Mouse (Mus musculus): ENCODE measurements around the gene Il6ra. TPM values are rescaled to one million over a fixed set of nuclear protein-coding genes. Genes with fewer than 3 reads are reported as not detected.

The Il6ra gene
- total RNA-seq, 4 experiments from 2014 or later = 3.8 to 6.6 (median 5.3) TPM

GRCm38 (mm10) chr3:89909703-89910542, 3.1 kb downstream of the Il6ra start:
- no peak for DNase-seq (ENCODE audit: low spot score in 2 of 2)

DNA sequence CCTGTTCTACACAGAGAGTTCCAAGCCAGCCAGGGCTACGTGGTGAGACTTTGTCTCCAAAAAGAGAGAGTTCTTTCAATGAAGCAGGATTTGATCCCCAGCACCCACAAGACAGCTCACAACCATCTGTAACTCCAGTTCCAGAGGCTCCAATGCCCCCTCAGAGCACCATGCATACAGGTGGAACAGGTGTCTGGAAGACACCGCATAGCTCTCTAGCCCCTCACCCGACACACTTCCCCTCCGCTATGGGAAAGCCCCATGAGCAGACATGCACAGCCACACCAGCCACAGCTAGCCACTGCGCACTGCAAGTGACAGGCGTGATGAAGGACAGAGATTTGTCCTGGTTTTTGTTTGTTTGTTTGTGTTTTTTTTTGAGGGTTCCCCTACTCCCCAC, 4.2 kb downstream of the Il6ra start:
- no peak for DNase-seq (ENCODE audit: low spot score in 2 of 2)

GRCm38 (mm10) chr3:89907846-89908245, 5.2 kb downstream of the Il6ra start:
- no peak for DNase-seq (ENCODE audit: low spot score in 2 of 2)

DNA sequence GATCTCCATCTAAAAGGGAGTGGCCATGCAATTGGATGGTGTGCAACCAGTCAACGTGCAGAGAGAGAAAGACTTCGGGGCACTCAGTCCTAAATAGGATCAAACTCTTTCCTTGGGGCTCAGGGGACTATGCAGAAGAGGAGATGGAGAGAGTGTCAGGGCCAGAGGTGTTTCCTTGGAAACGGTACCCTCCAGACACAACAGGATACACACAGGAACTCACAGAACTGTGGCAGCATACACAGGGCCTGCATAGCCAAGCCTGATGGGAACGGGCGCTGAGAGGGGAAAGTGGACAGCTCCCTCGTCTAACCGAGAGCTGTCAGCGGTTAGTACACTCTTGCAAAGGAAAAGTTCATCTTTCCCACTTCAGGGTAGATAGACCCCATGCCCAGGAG, 13.5 kb downstream of the Il6ra start:
- DNase-seq (ENCODE audit: low spot score in 2 of 2) = no peak

DNA sequence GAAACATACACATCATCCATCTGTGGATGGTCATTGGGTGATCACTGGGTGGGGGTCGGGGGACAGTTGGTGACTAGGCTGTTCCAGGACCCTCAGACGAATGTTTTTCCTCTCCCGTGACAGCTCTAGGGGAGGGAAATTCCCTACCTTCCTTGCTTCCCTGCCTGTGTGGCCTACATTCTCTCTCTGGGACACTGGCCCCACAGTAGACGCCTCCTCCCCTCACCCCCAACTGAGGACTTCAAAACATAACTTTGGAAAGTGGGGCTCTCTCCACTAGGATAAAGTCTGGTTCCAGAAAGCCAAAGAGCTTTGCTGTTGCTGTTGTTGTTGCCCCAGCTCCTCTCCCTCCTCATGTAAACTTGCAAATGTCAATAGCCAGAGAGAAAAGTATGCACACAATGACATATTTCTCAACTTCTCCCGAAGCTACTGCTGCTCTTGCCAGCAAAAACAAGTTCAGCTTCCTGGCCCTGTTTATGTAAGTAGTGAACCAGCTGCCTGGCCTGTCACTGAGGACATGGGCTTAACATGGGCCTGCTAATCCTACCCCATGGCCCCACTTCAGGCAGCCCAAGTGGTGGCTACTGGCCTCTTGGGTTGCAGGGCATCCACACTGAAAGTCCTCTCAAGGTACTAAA, 14.0 kb downstream of the Il6ra start:
- no peak for DNase-seq (ENCODE audit: low spot score in 2 of 2)

- DNase-seq (ENCODE audit: low spot score in 2 of 2) = no peak
Measured at GRCm38 (mm10) chr3:89898011-89898410, 15.0 kb downstream of the Il6ra start.

DNA sequence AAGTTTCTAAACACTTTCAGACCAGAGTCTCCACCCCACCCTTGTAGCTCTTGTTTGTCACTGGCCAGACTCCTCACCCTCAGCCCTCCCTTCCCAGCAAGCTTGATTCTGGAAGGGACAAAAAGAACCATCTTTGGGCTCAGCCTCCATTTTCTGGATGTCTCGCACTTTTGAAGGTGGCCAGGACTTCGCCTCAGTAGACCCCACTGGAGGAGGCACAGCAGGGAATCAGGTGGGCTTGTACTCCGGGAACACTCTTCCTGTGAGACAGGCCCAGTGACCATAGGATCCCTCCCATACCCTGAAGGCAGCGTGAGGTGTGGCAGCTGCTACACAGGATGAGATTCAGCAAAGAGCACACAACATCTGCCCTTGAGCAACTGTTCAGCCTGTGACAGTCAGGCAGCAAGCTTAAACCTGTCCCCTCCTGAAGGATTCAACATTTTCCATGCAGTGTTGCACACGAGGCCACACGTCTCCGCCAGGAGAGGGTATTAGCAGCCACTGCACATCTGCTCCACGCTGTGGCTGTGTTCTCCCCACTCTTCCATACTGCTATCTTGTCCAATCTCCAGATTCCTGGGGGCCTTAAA, 15.7 kb downstream of the Il6ra start:
- no peak for DNase-seq (ENCODE audit: low spot score in 2 of 2)

GRCm38 (mm10) chr3:89896571-89896970, 16.4 kb downstream of the Il6ra start:
- DNase-seq (ENCODE audit: low spot score in 2 of 2) = no peak

- DNase-seq (ENCODE audit: low spot score in 2 of 2) = no peak
Measured at GRCm38 (mm10) chr3:89892517-89893106, 20.4 kb downstream of the Il6ra start.

DNA sequence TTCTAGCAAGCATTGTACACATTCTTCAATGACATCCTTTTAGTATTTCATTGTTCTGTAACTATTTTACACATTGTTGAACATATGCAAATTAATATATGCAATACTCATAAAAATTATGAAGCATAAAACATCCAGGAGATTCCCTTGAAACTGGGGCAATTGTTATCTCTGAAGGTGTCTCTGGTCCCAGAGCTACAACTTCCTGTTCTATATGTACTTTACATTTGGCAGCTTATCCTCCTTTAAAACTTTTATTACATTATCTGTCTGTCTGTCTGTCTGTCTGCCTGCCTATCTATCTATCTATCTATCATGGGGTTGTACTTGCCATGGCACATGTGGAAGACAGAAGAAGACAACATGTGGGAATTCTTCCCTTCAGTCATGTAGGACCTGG, 21.3 kb downstream of the Il6ra start:
- DNase-seq (ENCODE audit: low spot score in 2 of 2) = no peak

GRCm38 (mm10) chr3:89889841-89890430, 23.1 kb downstream of the Il6ra start:
- DNase-seq (ENCODE audit: low spot score in 2 of 2) = no peak

GRCm38 (mm10) chr3:89887582-89888230, 25.3 kb downstream of the Il6ra start:
- no peak for DNase-seq (ENCODE audit: low spot score in 2 of 2)

GRCm38 (mm10) chr3:89885766-89886165, 27.2 kb downstream of the Il6ra start:
- DNase-seq (ENCODE audit: low spot score in 2 of 2) = no peak

- DNase-seq (ENCODE audit: low spot score in 2 of 2) = no peak
Measured at GRCm38 (mm10) chr3:89883582-89884041, 29.4 kb downstream of the Il6ra start.

DNA sequence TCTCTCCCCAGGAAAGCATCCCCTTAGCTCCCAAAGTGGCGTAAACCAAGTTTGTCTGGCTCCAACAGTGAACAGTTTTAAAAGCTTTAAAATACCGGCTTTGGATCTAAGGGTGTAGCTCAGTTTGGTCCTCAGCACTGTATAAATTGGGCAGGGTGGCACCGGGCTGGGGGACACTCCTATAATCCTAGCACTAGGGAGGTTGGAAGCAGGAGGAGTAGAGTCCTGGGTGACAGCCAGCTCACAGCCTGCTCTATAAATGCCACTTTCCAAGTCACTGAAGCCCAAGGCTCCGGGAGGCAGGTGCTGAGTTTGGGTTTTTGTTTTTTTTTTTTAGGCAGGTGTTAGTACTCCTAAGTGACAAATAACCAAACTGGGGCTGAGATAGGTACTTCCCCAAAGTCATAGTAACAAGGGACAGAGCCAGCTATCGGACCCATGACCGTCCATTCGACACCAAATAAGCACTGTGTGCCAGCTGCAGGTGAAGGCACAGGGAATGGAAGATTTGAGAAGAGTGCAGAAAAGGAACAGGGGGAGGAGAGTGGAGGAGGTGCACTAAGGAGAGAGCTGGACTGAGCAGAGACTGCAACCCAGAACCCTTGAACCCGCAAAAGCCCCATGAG, 30.3 kb downstream of the Il6ra start:
- DNase-seq (ENCODE audit: low spot score in 2 of 2) = no peak

- DNase-seq (ENCODE audit: low spot score in 2 of 2) = no peak
Measured at GRCm38 (mm10) chr3:89880036-89880851, 32.8 kb downstream of the Il6ra start.

GRCm38 (mm10) chr3:89879326-89879725, 33.7 kb downstream of the Il6ra start:
- DNase-seq (ENCODE audit: low spot score in 2 of 2) = no peak

DNA sequence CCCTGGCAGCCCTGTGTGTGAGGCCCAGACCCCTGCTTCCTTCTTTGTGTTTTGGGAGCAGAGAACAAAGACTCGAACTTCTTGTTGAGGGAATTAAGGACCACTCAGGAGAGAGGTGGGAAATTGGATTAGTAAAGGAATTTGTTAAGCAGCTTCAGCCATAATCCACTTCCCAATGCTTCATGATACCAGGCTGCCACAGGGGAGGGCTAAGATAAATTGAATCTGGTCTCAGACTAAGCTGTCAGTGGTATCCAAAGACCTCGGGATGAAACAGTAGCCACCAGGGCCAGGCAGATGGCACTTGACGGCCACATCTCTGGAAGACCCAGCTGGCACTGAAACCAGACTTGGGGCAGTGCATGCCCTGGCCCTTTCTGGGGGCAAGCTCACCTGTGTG, 34.5 kb downstream of the Il6ra start:
- no peak for DNase-seq (ENCODE audit: low spot score in 2 of 2)

GRCm38 (mm10) chr3:89877129-89877528, 35.9 kb downstream of the Il6ra start:
- DNase-seq (ENCODE audit: low spot score in 2 of 2) = no peak

GRCm38 (mm10) chr3:89876469-89876868, 36.5 kb downstream of the Il6ra start:
- DNase-seq (ENCODE audit: low spot score in 2 of 2) = no peak

All from left cerebral cortex, adult 8-10 months (tissue).